Mouse (Mus musculus) thymus, adult 2 months (tissue): Measurements from ENCODE around the gene Atoh8.

Source experiments
- CTCF ChIP-seq: fragments of 200-500 bp; IDR thresholded peaks from 2 replicates; pipeline ENCODE4 v1.5.1; 2012; ENCODE audit warnings: mild to moderate bottlenecking, control low read depth, low read length, moderate library complexity, borderline replicate concordance; ENCODE audit not compliant: control insufficient read depth, poor library complexity, insufficient read depth; ENCODE audit errors: extremely low read depth
- POLR2A ChIP-seq: fragments of 200-500 bp; IDR thresholded peaks from 2 replicates; pipeline ENCODE4 v1.6.1; 2012; ENCODE audit warnings: mild to moderate bottlenecking, low read length, control low read depth, moderate library complexity; ENCODE audit not compliant: control insufficient read depth, poor library complexity, insufficient read depth; ENCODE audit errors: extremely low read depth

GRCm38 (mm10) chr6:72173350-72173749 is 62.0 kb downstream of the Atoh8 start:
- TF ChIP-seq POLR2A (no peak), CTCF (no peak)
